Comparison of ENCODE assay signal across 20 mouse cellular contexts in genomic region chr5:76136271-76136670, GRCm38 (mm10). TPM values are rescaled to one million over a fixed set of nuclear protein-coding genes. Genes with fewer than 3 reads are reported as not detected.
DNase-seq lines count a peak whose midpoint lies in the region; ATAC-seq lines count a peak whose summit lies in the region.
"Had no signal": no experiment of that assay in that cellular context is flagged by ENCODE, and none has a peak within 500 bp of the region (broad histone marks: within the 10 kb centered on the region; RNA-seq: fewer than 3 reads in every experiment).

No protein-coding gene starts in this region.

- H3K27ac ChIP-seq in lung, embryonic 16.5 days (ENCODE audit: low read length), result peak overlapping the region; percentile 65
- H3K27ac ChIP-seq in stomach, embryonic 16.5 days (ENCODE audit: low read length), result peak overlapping the region; percentile 66
- no peak overlapping the region for H3K27ac ChIP-seq in hindbrain, embryonic 12.5 days
- H3K27ac ChIP-seq: forebrain, embryonic 12.5 days; heart, embryonic 15.5 days; hindbrain, postnatal 0 days; liver, embryonic 12.5 days; midbrain, embryonic 13.5 days; neural tube, embryonic 15.5 days had no signal

- peaks cover 10% of the 10 kb centered on the region for H3K4me1 ChIP-seq in lung, embryonic 16.5 days (replicated peaks; ENCODE audit: control insufficient read depth, insufficient read depth, low read length)
- peaks cover 10% of the 10 kb centered on the region; the same call in 1 of the 2 replicates for H3K4me1 ChIP-seq in stomach, embryonic 16.5 days (ENCODE audit: control insufficient read depth, insufficient read depth, low read length)
- peaks cover 12% of the 10 kb centered on the region for H3K4me1 ChIP-seq in hindbrain, embryonic 12.5 days

- intact Hi-C loops in left cerebral cortex, postnatal 4 days (cut with DNase I), result no loop called here

- no peaks in the 10 kb centered on the region for H3K27me3 ChIP-seq in lung, embryonic 16.5 days (ENCODE audit: control insufficient read depth, insufficient read depth, low read depth, low read length)
- no peaks in the 10 kb centered on the region for H3K27me3 ChIP-seq in stomach, embryonic 16.5 days (ENCODE audit: control insufficient read depth, insufficient read depth, low read length)
- H3K27me3 ChIP-seq in hindbrain, embryonic 12.5 days, result peaks cover 8% of the 10 kb centered on the region; the same call in 1 of the 2 replicates
- H3K27me3 ChIP-seq: forebrain, embryonic 12.5 days; heart, embryonic 15.5 days; liver, embryonic 12.5 days; neural tube, embryonic 15.5 days; Patski had no signal

- ATAC-seq in lung, embryonic 16.5 days (ENCODE audit: low read depth), result no peak
- ATAC-seq in granulocyte monocyte progenitor cell, adult 5-6 weeks (replicated peaks; ENCODE audit: poor library complexity, severe bottlenecking), result peak; percentile 69
- ATAC-seq in stomach, embryonic 16.5 days (ENCODE audit: insufficient read depth, low FRiP score), result no peak
- ATAC-seq in hindbrain, embryonic 12.5 days (ENCODE audit: low FRiP score), result no peak
- ATAC-seq: CD4-positive, CD25-positive, alpha-beta regulatory T cell, adult 4 months; hindbrain, postnatal 0 days; liver, embryonic 12.5 days; midbrain, embryonic 13.5 days; Patski had no signal

- DNase-seq in heart, adult 11 months, result peak; percentile 61
- no peak for DNase-seq in heart, adult 18-20 months
- no peak for DNase-seq in lung, postnatal 4 days
- no peak for DNase-seq in left cerebral cortex, postnatal 4 days
- DNase-seq: adrenal gland, postnatal 10 days; cerebellum, adult 18-20 months; cerebellum, postnatal 36 days; spleen, adult 18-20 months had no signal

- no peak overlapping the region for H3K4me3 ChIP-seq in lung, embryonic 16.5 days (ENCODE audit: low read length)
- H3K4me3 ChIP-seq in stomach, embryonic 16.5 days (replicated peaks; ENCODE audit: low read length), result no peak overlapping the region
- no peak overlapping the region for H3K4me3 ChIP-seq in hindbrain, embryonic 12.5 days
- H3K4me3 ChIP-seq: forebrain, embryonic 12.5 days; heart, embryonic 15.5 days; liver, embryonic 12.5 days; midbrain, embryonic 13.5 days; neural tube, embryonic 15.5 days had no signal

- no peak overlapping the region for H3K4me2 ChIP-seq in lung, embryonic 16.5 days (ENCODE audit: low read depth, low read length)
- H3K4me2 ChIP-seq in stomach, embryonic 16.5 days (ENCODE audit: low read depth, low read length), result no peak overlapping the region
- H3K4me2 ChIP-seq in hindbrain, embryonic 12.5 days (replicated peaks), result no peak overlapping the region
- H3K4me2 ChIP-seq: forebrain, embryonic 12.5 days; heart, embryonic 15.5 days; liver, embryonic 12.5 days; midbrain, embryonic 13.5 days; neural tube, embryonic 15.5 days had no signal

- 80% methylated on average over 3 of the region's 3 CpGs for WGBS in lung, embryonic 16.5 days
- 94% methylated on average over 3 of the region's 3 CpGs for WGBS in stomach, embryonic 16.5 days
- WGBS in hindbrain, embryonic 12.5 days, result 93% methylated on average over 3 of the region's 3 CpGs

- no peak overlapping the region for H3K9ac ChIP-seq in lung, embryonic 16.5 days (ENCODE audit: low read length)
- H3K9ac ChIP-seq in stomach, embryonic 16.5 days (ENCODE audit: low read length), result no peak overlapping the region
- no peak overlapping the region for H3K9ac ChIP-seq in hindbrain, embryonic 12.5 days
- H3K9ac ChIP-seq: forebrain, embryonic 12.5 days; heart, embryonic 15.5 days; liver, embryonic 12.5 days; midbrain, embryonic 13.5 days; neural tube, embryonic 15.5 days had no signal

- H3K9me3 ChIP-seq in lung, embryonic 16.5 days (ENCODE audit: control insufficient read depth, low read length), result no peaks in the 10 kb centered on the region
- no peaks in the 10 kb centered on the region for H3K9me3 ChIP-seq in stomach, embryonic 16.5 days (replicated peaks; ENCODE audit: control insufficient read depth, low read length)
- no peaks in the 10 kb centered on the region for H3K9me3 ChIP-seq in hindbrain, embryonic 12.5 days (replicated peaks)
- H3K9me3 ChIP-seq: forebrain, embryonic 12.5 days; heart, embryonic 15.5 days; liver, embryonic 12.5 days; midbrain, embryonic 13.5 days; neural tube, embryonic 15.5 days had no signal

- no peaks in the 10 kb centered on the region for H3K36me3 ChIP-seq in lung, embryonic 16.5 days (ENCODE audit: control insufficient read depth, insufficient read depth, low read length)
- H3K36me3 ChIP-seq in stomach, embryonic 16.5 days (ENCODE audit: control insufficient read depth, insufficient read depth, low read length), result no peaks in the 10 kb centered on the region
- no peaks in the 10 kb centered on the region for H3K36me3 ChIP-seq in hindbrain, embryonic 12.5 days
- H3K36me3 ChIP-seq: forebrain, embryonic 12.5 days; heart, embryonic 15.5 days; liver, embryonic 12.5 days; midbrain, embryonic 13.5 days; neural tube, embryonic 15.5 days had no signal

RNA-seq across cellular contexts. Expression of gene Srd5a3, which starts 3.8 kb away (rescaled TPM):
- total RNA-seq in heart, adult 18-20 months (2021), result 1 to 10 TPM; 8.2 TPM
- 45.8 and 46.5 TPM in 2 replicates for polyA plus RNA-seq in lung, embryonic 16.5 days (2015; fragmentation: Nextera tagmentation; extraction: Ambion mirVana)
- 36.0 and 38.7 TPM in 2 replicates for total RNA-seq in granulocyte monocyte progenitor cell, adult 5-6 weeks (2014; fragmentation: Nextera tagmentation)
- 34.8 and 40.6 TPM in 2 replicates for total RNA-seq in granulocyte monocyte progenitor cell, adult 5-6 weeks (2017)
- polyA plus RNA-seq in stomach, embryonic 16.5 days (2015; fragmentation: Nextera tagmentation; extraction: Ambion mirVana), result 36.0 and 39.6 TPM in 2 replicates
- total RNA-seq in left cerebral cortex, postnatal 4 days (2021), result 10 to 100 TPM; 11.7 to 13.9 TPM
- 18.9 and 20.1 TPM in 2 replicates for polyA plus RNA-seq in hindbrain, embryonic 12.5 days (2016; fragmentation: Nextera tagmentation; extraction: Ambion mirVana)

RNA-seq across cellular contexts. Expression of gene Tmem165, which starts 47.4 kb away (rescaled TPM):
- total RNA-seq in heart, adult 18-20 months (2021), result 10 to 100 TPM; 17.7 TPM
- polyA plus RNA-seq in lung, embryonic 16.5 days (2015; fragmentation: Nextera tagmentation; extraction: Ambion mirVana), result 87.9 and 89.3 TPM in 2 replicates
- 98.5 and 105 TPM in 2 replicates for total RNA-seq in granulocyte monocyte progenitor cell, adult 5-6 weeks (2014; fragmentation: Nextera tagmentation)
- total RNA-seq in granulocyte monocyte progenitor cell, adult 5-6 weeks (2017), result 133 and 147 TPM in 2 replicates
- polyA plus RNA-seq in stomach, embryonic 16.5 days (2015; fragmentation: Nextera tagmentation; extraction: Ambion mirVana), result 59.6 and 59.9 TPM in 2 replicates
- total RNA-seq in left cerebral cortex, postnatal 4 days (2021), result 10 to 100 TPM; 47.1 to 47.4 TPM
- 106 TPM in 2 replicates for polyA plus RNA-seq in hindbrain, embryonic 12.5 days (2016; fragmentation: Nextera tagmentation; extraction: Ambion mirVana)
